Mouse (Mus musculus) 416B (cell line): Measurements from ENCODE around the gene Catsperz.

Experiments used
- DNase-seq: peaks from one replicate; pipeline ENCODE4 v3.0.0; 2011; ENCODE audit warnings: low read depth

Catsperz gene

GRCm38 (mm10) chr19:6943709-6944108, 18.5 kb upstream of the Catsperz start:
- DNase-seq = no peak

GRCm38 (mm10) chr19:6942764-6943163, 17.6 kb upstream of the Catsperz start:
- no peak for DNase-seq

GRCm38 (mm10) chr19:6942249-6942691, 17.1 kb upstream of the Catsperz start, which contains the start of gene Gpr137:
Gene Gpr137 (minus strand): TSS chr19:6942480.
- DNase-seq = peak; percentile 93

GRCm38 (mm10) chr19:6941372-6942248, 16.4 kb upstream of the Catsperz start, which contains the start of gene Bad:
Gene Bad (plus strand): TSS chr19:6941861.
- peak; percentile 93 for DNase-seq

- peak; percentile 33 for DNase-seq
Observed at GRCm38 (mm10) chr19:6940396-6941351, 15.5 kb upstream of the Catsperz start.

- no peak for DNase-seq
Observed at GRCm38 (mm10) chr19:6939106-6940002, 14.2 kb upstream of the Catsperz start.

GRCm38 (mm10) chr19:6937541-6938465, 12.6 kb upstream of the Catsperz start:
- no peak for DNase-seq

GRCm38 (mm10) chr19:6936299-6936698, 11.1 kb upstream of the Catsperz start:
- DNase-seq = peak; percentile 53

- DNase-seq = no peak
Observed at GRCm38 (mm10) chr19:6934195-6934977, 9.2 kb upstream of the Catsperz start, which contains the start of gene Kcnk4. Gene Kcnk4 (minus strand): TSS chr19:6934515.

- DNase-seq = no peak
Observed at GRCm38 (mm10) chr19:6933436-6934194, 8.4 kb upstream of the Catsperz start.

GRCm38 (mm10) chr19:6933102-6933435, 7.9 kb upstream of the Catsperz start:
- DNase-seq = no peak

GRCm38 (mm10) chr19:6932018-6932417, 6.8 kb upstream of the Catsperz start:
- no peak for DNase-seq

- DNase-seq = no peak
Observed at GRCm38 (mm10) chr19:6931002-6931401, 5.8 kb upstream of the Catsperz start.

- DNase-seq = no peak
Observed at GRCm38 (mm10) chr19:6928080-6928479, 2.9 kb upstream of the Catsperz start.

GRCm38 (mm10) chr19:6926559-6927255, 1.5 kb upstream of the Catsperz start:
- DNase-seq = no peak

GRCm38 (mm10) chr19:6925611-6926329, 590 bp upstream of the Catsperz start:
- no peak for DNase-seq
